Mouse (Mus musculus) heart, postnatal 10 days (tissue): Measurements from ENCODE around the gene Tmem131l. TPM values are rescaled to one million over a fixed set of nuclear protein-coding genes. Genes with fewer than 3 reads are reported as not detected.
"Not testable (repeated sequence)": the region's sequence is repeated elsewhere in the genome, so short reads cannot be mapped to it uniquely, and the experiment has no call there.

Experiments
- DNase-seq, 2 experiments: peaks; one replicate each; pipeline ENCODE4 v3.0.0; 2021
- intact Hi-C: fragments of 180-260 bp; cut with DNase I; formaldehyde crosslinking; loops from one replicate; pipeline ENCODE4 v1.15.1; 2025
- total RNA-seq, 2 experiments: library from RNA; stranded (reverse); gene quantifications; 2 replicates each; pipeline ENCODE4 v1.2.3; 2021

Tmem131l gene
- total RNA-seq, 2 experiments from 2014 or later, result 31.4 to 32.6 TPM

DNA sequence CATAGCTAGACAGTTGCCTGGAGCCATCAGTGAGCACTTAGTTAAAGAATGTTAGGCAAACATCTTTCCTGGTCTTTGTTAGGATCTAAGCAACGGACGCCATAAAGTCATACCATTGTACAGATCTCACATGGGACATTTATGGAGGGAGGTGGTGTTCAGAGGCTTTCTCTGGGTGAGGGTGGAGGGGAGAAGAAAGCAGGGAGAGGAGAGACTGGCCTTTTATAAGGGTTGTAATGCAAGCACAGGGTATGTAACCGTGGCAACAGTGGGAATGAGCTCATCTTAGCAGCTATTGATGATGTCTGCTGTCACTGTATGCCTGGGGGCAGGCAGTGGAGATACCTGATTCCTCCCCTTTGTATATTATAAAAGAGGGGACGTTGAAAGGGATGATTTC is 163.7 kb downstream of the Tmem131l start:
- no peak for DNase-seq
- intact Hi-C loops, result no loop called here

DNA sequence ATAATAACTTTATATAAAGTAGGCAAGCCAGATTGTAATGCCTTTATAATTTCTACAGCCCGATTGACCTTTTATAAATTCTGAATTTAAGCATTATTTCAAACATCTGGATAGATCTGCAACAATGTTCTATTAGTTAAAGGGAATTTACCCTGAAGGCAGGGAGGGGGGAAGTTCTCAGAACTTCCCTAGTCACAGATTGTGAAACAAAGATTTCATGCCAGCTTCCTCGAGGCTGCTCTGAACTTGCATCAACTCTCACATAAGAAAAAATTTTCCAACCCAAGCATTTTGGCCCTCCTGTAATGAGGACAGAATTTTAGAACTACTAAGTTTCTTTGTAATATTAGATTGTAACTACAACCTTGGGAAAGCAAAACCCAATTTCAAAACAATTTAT is 164.9 kb downstream of the Tmem131l start:
- intact Hi-C loops, DNase-seq: not testable (repeated sequence)

- DNase-seq, intact Hi-C loops: not testable (repeated sequence)
These were observed 167.1 kb downstream of the Tmem131l start for GRCm38 (mm10) chr3:83872853-83873252.

- DNase-seq, intact Hi-C loops: not testable (repeated sequence)
These were observed 168.0 kb downstream of the Tmem131l start for GRCm38 (mm10) chr3:83871962-83872361.

GRCm38 (mm10) chr3:83871559-83871958 is 168.4 kb downstream of the Tmem131l start:
- intact Hi-C loops, result not testable (repeated sequence)

GRCm38 (mm10) chr3:83869776-83870175 is 170.2 kb downstream of the Tmem131l start:
- intact Hi-C loops, result no loop called here
- no peak for DNase-seq

More at GRCm38 (mm10) chr3:83871559-83871958, 168.4 kb downstream of the Tmem131l start:
- not testable (repeated sequence) for DNase-seq

DNA sequence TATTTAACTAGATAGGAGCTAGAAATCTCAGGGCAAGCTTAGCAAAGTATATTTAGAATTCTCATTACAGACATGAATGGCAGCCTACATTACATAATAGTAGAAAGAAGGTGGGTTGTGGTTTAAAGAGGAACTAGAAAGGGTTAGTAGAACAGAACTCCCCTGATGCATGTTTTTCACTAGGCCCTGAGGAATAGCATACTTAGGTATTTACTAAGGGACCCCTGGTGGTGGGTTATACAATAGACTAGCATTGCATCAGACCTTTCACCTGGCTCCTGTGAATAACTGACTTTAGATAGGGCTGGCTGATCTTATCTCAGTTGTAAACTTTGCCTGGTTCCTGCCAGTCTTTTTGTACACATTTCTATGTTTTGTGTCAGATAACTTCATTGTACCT is 172.9 kb downstream of the Tmem131l start:
- intact Hi-C loops, DNase-seq: not testable (repeated sequence)

DNA sequence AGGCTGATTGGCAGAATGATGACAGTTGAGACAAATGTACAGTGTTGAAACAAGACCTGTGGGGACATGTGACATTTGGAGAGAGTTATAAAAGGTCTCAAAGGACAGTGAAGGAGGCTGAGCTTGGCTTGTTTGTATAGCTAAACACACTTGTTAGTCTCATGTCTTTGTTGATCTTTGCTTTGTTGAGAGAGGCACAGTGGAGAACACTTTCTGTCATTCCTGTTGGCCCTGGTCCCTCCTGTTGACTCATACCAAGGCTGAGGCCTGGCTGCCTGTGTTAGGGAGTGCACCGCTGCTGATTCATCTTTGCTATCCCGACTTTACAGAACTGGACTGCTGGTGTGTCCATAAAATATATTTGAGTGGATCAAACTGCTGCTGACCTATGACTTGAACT is 174.8 kb downstream of the Tmem131l start:
- intact Hi-C loops, result no loop called here
- DNase-seq, result peak; percentile 39 to 40

GRCm38 (mm10) chr3:83864064-83864548 is 175.9 kb downstream of the Tmem131l start:
- DNase-seq, result no peak
- intact Hi-C loops, result no loop called here

GRCm38 (mm10) chr3:83862956-83863355 is 177.0 kb downstream of the Tmem131l start:
- intact Hi-C loops, result no loop called here
- DNase-seq, result peak; percentile 89

DNA sequence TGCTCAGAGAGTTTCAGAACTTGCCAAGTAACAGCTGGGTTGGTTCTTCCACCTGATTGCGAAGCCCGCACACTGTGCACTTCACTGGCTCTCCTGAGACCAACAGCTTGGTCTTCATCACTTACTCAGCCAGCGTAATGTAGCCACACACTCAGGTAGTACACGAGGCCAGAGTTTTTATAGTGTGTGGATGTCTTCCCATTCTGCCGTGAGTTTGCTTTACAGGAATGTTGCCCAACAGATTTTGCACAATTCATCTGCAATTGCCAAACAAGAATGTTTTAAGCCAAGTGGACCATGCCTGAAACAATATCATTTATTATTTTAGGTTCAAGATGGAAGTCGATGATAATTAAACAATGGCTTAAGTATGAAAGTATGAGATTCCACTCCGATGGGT is 180.4 kb downstream of the Tmem131l start:
- DNase-seq, result no peak
- intact Hi-C loops, result no loop called here

- intact Hi-C loops, result no loop called here
- no peak for DNase-seq
These were observed 180.9 kb downstream of the Tmem131l start for GRCm38 (mm10) chr3:83859071-83859470.

DNA sequence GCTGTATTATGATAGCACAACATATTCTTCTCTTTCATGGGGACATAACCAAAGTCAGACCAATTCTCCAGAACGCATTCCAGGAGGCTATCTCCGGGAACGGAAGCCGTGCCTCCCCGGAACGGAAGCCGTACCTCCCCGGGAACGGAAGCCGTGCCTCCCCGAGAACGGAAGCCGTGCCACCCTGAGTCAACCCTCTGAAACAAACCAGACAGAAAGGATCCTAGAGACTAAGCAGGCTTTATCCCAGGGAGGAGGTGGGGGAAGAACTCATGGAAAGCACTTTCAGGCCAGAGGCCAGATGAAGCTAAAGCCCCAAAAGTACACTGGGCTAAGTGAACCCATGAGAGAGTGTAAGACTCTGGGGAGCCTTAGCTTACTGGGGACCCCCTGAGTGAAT is 182.4 kb downstream of the Tmem131l start:
- intact Hi-C loops, result no loop called here
- no peak for DNase-seq

DNA sequence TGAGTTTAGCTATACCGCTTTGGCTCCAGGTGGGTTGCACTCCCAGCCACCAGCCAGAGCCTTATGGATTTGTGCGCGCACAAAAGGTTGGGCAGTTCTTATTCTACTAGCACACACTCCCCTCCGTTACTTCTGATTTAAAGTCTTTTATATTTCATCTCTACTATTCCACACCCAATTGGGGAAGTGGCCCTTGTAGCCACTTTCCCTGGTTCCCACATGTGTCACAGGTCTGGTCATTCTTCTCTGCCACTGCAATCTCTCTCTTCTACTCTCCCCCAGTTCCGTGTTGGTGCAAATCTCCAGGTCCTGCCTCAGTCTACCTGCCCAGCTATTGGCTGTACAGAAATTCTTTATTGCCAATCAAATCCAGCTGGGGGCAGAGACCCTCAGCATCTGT is 184.3 kb downstream of the Tmem131l start:
- intact Hi-C loops, result no loop called here
- DNase-seq, result no peak

DNA sequence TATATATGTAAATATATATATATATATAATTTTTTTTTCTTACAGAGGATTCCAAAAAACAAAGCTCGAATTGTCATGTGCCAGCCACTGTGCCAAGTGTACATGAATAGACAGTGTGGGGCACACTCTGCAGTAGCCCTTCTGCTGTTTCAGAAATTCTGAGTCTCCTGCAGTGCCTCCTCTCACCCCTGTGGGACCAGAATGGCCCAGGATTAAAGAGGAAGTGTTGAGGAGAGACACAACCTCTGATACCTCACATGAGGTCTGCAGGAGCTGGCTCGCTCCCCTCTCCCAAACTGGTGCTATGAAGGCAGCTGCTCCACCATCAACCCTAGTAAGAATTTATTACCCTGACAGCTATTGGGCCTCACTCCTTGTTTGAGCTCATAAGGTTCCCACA is 190.6 kb downstream of the Tmem131l start:
- intact Hi-C loops, result no loop called here
- no peak for DNase-seq

Other genes starting within 250 kb of the Tmem131l start
- 1 to 10 TPM; 1.4 to 2.2 TPM for gene Tlr2, start 198.4 kb downstream of the Tmem131l start, total RNA-seq
- 1 to 10 TPM; 6.5 to 7.5 TPM for gene Mnd1, start 115.6 kb upstream of the Tmem131l start, total RNA-seq
- gene Gm6525, start 133.9 kb upstream of the Tmem131l start, total RNA-seq, result under 1 TPM in 1 of 2 experiments, not detected in 1; 0.25 TPM